15 mouse cellular contexts compared by ENCODE assay signal in the genomic region with DNA sequence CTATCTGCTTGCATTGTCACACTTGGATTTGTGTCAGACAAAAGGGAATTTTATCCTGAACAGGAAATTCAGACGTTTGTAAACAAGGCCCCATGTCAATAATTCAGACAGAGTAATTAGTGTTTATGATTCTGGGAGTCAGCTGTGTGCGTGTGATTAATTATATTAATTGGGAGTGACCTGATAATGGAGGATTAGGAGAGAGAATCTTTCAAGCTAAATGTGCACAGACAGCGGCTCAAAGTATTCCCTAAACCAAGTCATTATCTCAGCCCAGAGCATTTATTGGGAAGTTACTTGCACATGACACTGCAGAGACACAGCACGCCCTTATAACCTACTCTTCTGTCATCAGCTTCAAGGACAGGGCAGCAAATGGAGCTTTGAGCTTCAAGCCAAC.
"Had no signal": no experiment of that assay in that cellular context is flagged by ENCODE, and none has a peak within 500 bp of the region (broad histone marks: within the 10 kb centered on the region; RNA-seq: fewer than 3 reads in every experiment).

No protein-coding gene starts in this region.

- H3K27me3 ChIP-seq: megakaryocyte, embryonic 14.5 days; midbrain, embryonic 13.5 days; neural tube, embryonic 12.5 days; stomach, embryonic 15.5 days had no signal

- ATAC-seq: midbrain, embryonic 13.5 days had no signal

- H3K4me1 ChIP-seq: megakaryocyte, embryonic 14.5 days; midbrain, embryonic 13.5 days; neural tube, embryonic 12.5 days; stomach, embryonic 15.5 days had no signal

- DNase-seq: lung, adult 18-20 months; lung, embryonic 14.5 days; lung, postnatal 14 days; lung, postnatal 36 days; right cerebral cortex, postnatal 14 days; thymus, adult 2 months; thymus, postnatal 25 days; thymus, postnatal 4 days had no signal

- H3K4me2 ChIP-seq: lung, embryonic 14.5 days; midbrain, embryonic 11.5 days; midbrain, embryonic 13.5 days; neural tube, embryonic 12.5 days; stomach, embryonic 15.5 days had no signal

- H3K4me3 ChIP-seq: megakaryocyte, embryonic 14.5 days; midbrain, embryonic 13.5 days; neural tube, embryonic 12.5 days; stomach, embryonic 15.5 days had no signal

- H3K27ac ChIP-seq: macrophage; midbrain, embryonic 13.5 days; neural tube, embryonic 12.5 days; stomach, embryonic 15.5 days; stomach, postnatal 0 days had no signal

- H3K36me3 ChIP-seq: midbrain, embryonic 13.5 days; neural tube, embryonic 12.5 days; stomach, embryonic 15.5 days had no signal

- H3K9me3 ChIP-seq: megakaryocyte, embryonic 14.5 days; midbrain, embryonic 13.5 days; neural tube, embryonic 12.5 days; stomach, embryonic 15.5 days had no signal

- H3K9ac ChIP-seq: lung, embryonic 14.5 days; midbrain, embryonic 13.5 days; neural tube, embryonic 12.5 days; stomach, embryonic 15.5 days had no signal
